Mouse (Mus musculus) liver, postnatal 0 days (tissue): Measurements from ENCODE around the gene Dpf2.

ENCODE experiments used
- CTCF ChIP-seq: sonication (generic); IDR thresholded peaks from 2 replicates; pipeline ENCODE4 v1.5.1; 2016; ENCODE audit warnings: antibody characterized with exemption, low read depth
- EP300 ChIP-seq: IDR thresholded peaks from 2 replicates; pipeline ENCODE4 v1.6.1; 2016; ENCODE audit warnings: antibody characterized with exemption, low read depth, mild to moderate bottlenecking

GRCm38 (mm10) chr19:5878362-5878722, 34.5 kb downstream of the Dpf2 start:
- TF ChIP-seq EP300 (no peak), CTCF (no peak)
